Mouse (Mus musculus): ENCODE results near the gene Gm2888.
"Not testable (repeated sequence)": the region's sequence is repeated elsewhere in the genome, so short reads cannot be mapped to it uniquely, and the experiment has no call there.

The Gm2888 gene

GRCm38 (mm10) chr14:3029702-3030101 lies at the start of gene Gm2888:
Gene Gm2888, plus strand, starts transcription at chr14:3030002.
- not testable (repeated sequence) for DNase-seq (ENCODE audit: low read depth, low spot score)

GRCm38 (mm10) chr14:3048727-3049512 lies 19.1 kb downstream of the Gm2888 start, which contains the start of gene Gm2897:
Gene Gm2897, plus strand, starts transcription at chr14:3049285.
- DNase-seq (ENCODE audit: low read depth, low spot score), result not testable (repeated sequence)

GRCm38 (mm10) chr14:3049513-3049800 lies 19.7 kb downstream of the Gm2888 start:
- not testable (repeated sequence) for DNase-seq (ENCODE audit: low read depth, low spot score)

- DNase-seq (ENCODE audit: low read depth, low spot score), result not testable (repeated sequence)
Measured at GRCm38 (mm10) chr14:3050087-3050486, 20.3 kb downstream of the Gm2888 start.
